Mouse (Mus musculus) regulatory T cell (primary cell): ENCODE results near the gene Frem1.

Experiments
- in situ Hi-C: fragments of 300-600 bp; cut with MboI, MseI; formaldehyde crosslinking; loops from one replicate; pipeline ENCODE4 v1.15.1; 2025; ENCODE audit warnings: high pct_unique_total_duplicates

Frem1 gene

GRCm38 (mm10) chr4:83051634-83052577, at the start of gene Frem1:
Frem1 (minus strand) TSS chr4:83052339.
- in situ Hi-C loops: no loop called here

- in situ Hi-C loops: no loop called here
Observed at GRCm38 (mm10) chr4:83099025-83099424, 46.9 kb upstream of the Frem1 start.

GRCm38 (mm10) chr4:83093941-83094340, 41.8 kb upstream of the Frem1 start:
- in situ Hi-C loops: no loop called here

- in situ Hi-C loops: no loop called here
Observed at GRCm38 (mm10) chr4:83090691-83091448, 38.7 kb upstream of the Frem1 start.

GRCm38 (mm10) chr4:83080364-83081174, 28.4 kb upstream of the Frem1 start:
- in situ Hi-C loops: no loop called here

- in situ Hi-C loops: no loop called here
Observed at GRCm38 (mm10) chr4:83064191-83064590, 12.1 kb upstream of the Frem1 start.

- in situ Hi-C loops: no loop called here
Observed at GRCm38 (mm10) chr4:83061564-83061963, 9.4 kb upstream of the Frem1 start.

- in situ Hi-C loops: no loop called here
Observed at GRCm38 (mm10) chr4:83058617-83059016, 6.5 kb upstream of the Frem1 start.

GRCm38 (mm10) chr4:83058182-83058581, 6.0 kb upstream of the Frem1 start:
- in situ Hi-C loops: no loop called here

GRCm38 (mm10) chr4:83056496-83056895, 4.4 kb upstream of the Frem1 start:
- in situ Hi-C loops: no loop called here

- in situ Hi-C loops: no loop called here
Observed at GRCm38 (mm10) chr4:83055444-83055843, 3.3 kb upstream of the Frem1 start.

GRCm38 (mm10) chr4:83053206-83053605, 1.1 kb upstream of the Frem1 start:
- in situ Hi-C loops: no loop called here

GRCm38 (mm10) chr4:83051176-83051575, 963 bp downstream of the Frem1 start:
- in situ Hi-C loops: no loop called here

- in situ Hi-C loops: no loop called here
Observed at GRCm38 (mm10) chr4:83050151-83050796, 1.9 kb downstream of the Frem1 start.

- in situ Hi-C loops: no loop called here
Observed at GRCm38 (mm10) chr4:83049288-83049687, 2.9 kb downstream of the Frem1 start.

GRCm38 (mm10) chr4:83048561-83048960, 3.6 kb downstream of the Frem1 start:
- in situ Hi-C loops: no loop called here

- in situ Hi-C loops: no loop called here
Observed at GRCm38 (mm10) chr4:83046806-83047205, 5.3 kb downstream of the Frem1 start.

- in situ Hi-C loops: no loop called here
Observed at GRCm38 (mm10) chr4:83046069-83046468, 6.1 kb downstream of the Frem1 start.

- in situ Hi-C loops: no loop called here
Observed at GRCm38 (mm10) chr4:83045266-83045665, 6.9 kb downstream of the Frem1 start.

GRCm38 (mm10) chr4:83040780-83041179, 11.4 kb downstream of the Frem1 start:
- in situ Hi-C loops: no loop called here

- in situ Hi-C loops: no loop called here
Observed at GRCm38 (mm10) chr4:83032780-83033179, 19.4 kb downstream of the Frem1 start.
